Mouse (Mus musculus) heart, embryonic 14.5 days (tissue): ENCODE measurements around the gene Gapt. TPM values are rescaled to one million over a fixed set of nuclear protein-coding genes. Genes with fewer than 3 reads are reported as not detected.
"Not testable (repeated sequence)": the region's sequence is repeated elsewhere in the genome, so short reads cannot be mapped to it uniquely, and the experiment has no call there.

Experiments used
- ATAC-seq: fragments of 200-750 bp; cut with Nextera tagmentation; 2 replicates; pipeline ENCODE4 v1.8.0; 2017; ENCODE audit warnings: low read depth, moderate TSS enrichment; ENCODE audit not compliant: insufficient number of reproducible peaks, insufficient read depth, low FRiP score
- H3K27ac ChIP-seq, 2 experiments: fragments of 200-500 bp in 1 of 2; fragments of 300-500 bp in 1 of 2; sonication (generic) in 1 of 2; replicated peaks in 1 of 2; 2 replicates each; pipeline ENCODE4 v1.5.1; 2012 to 2014; ENCODE audit warnings: low read depth in 2 of 2, low read length in 2 of 2, control low read depth in 1 of 2, mild to moderate bottlenecking in 1 of 2, mixed read lengths in 1 of 2; ENCODE audit not compliant: control insufficient read depth in 1 of 2, insufficient read depth in 1 of 2
- H3K27me3 ChIP-seq: fragments of 300-500 bp; sonication (generic); 2 replicates; pipeline ENCODE4 v1.6.1; 2014; ENCODE audit warnings: mild to moderate bottlenecking, low read length, control low read depth; ENCODE audit not compliant: control insufficient read depth, insufficient read depth
- H3K36me3 ChIP-seq: fragments of 300-500 bp; sonication (generic); 2 replicates; pipeline ENCODE4 v1.6.1; 2014; ENCODE audit warnings: mild to moderate bottlenecking, control low read depth, low read length, mixed read lengths; ENCODE audit not compliant: control insufficient read depth, insufficient read depth
- H3K4me1 ChIP-seq, 2 experiments: fragments of 200-500 bp in 1 of 2; fragments of 300-500 bp in 1 of 2; sonication (generic) in 1 of 2; 2 replicates each; pipeline ENCODE4 v1.6.1; 2012 to 2014; ENCODE audit warnings: low read length in 2 of 2, control low read depth in 1 of 2, mixed read lengths in 1 of 2; ENCODE audit not compliant: control insufficient read depth in 2 of 2, insufficient read depth in 2 of 2
- H3K4me2 ChIP-seq: fragments of 300-500 bp; sonication (generic); 2 replicates; pipeline ENCODE4 v1.6.1; 2014; ENCODE audit warnings: mild to moderate bottlenecking, low read length
- H3K4me3 ChIP-seq, 2 experiments: fragments of 200-500 bp in 1 of 2; fragments of 300-500 bp in 1 of 2; sonication (generic) in 1 of 2; 2 replicates each; pipeline ENCODE4 v1.5.1; 2012 to 2014; ENCODE audit warnings: low read length in 2 of 2, mild to moderate bottlenecking in 2 of 2, control low read depth in 1 of 2, low read depth in 1 of 2, moderate library complexity in 1 of 2; ENCODE audit not compliant: control insufficient read depth in 1 of 2, insufficient read depth in 1 of 2
- H3K9ac ChIP-seq: fragments of 300-500 bp; sonication (generic); 2 replicates; pipeline ENCODE4 v1.6.1; 2014; ENCODE audit warnings: mild to moderate bottlenecking, low read length
- H3K9me3 ChIP-seq: fragments of 300-500 bp; sonication (generic); 2 replicates; pipeline ENCODE4 v1.6.1; 2016; ENCODE audit warnings: low read length, control low read depth; ENCODE audit not compliant: control insufficient read depth
- WGBS: fragments of 180-500 bp; shearing (Covaris S2); extraction: QIAGEN DNeasy Blood & Tissue Kit; methylation state at CpG from one replicate; pipeline ENCODE4 v1.1.7; 2014; 5-methylcytosine and 5-hydroxymethylcytosine counted together
- polyA plus RNA-seq: library from polyadenylated mRNA; unstranded; fragments of >200 nt; fragmentation: Nextera tagmentation; extraction: Ambion mirVana; gene quantifications from 2 replicates; pipeline ENCODE4 v1.2.1, GENCODE M21; 2014

Gapt gene
- polyA plus RNA-seq, 1 experiment from 2014 or later = not detected

DNA sequence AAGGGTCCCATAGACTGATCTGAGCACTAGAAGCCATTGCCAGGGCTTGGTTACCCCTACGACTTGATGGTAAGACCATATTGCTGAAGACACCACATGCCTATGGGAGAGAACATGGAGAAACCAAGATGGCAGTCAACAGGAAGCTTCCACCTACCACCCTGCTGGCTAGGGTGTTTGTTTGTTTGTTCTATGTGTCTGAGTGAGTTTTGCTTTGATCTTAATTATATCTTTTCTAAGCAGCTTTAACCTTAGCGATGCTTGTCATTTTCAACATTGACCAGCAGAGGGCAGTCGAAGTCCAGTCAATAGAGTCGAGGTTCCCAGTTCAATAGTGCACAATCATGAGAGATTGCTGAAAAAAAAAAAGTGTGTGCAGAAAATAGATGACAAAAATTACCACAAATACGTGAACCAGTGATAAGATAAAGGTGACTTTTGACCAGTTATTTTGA, 25.5 kb upstream of the Gapt start:
- 18% methylated on average over 5 of the region's 5 CpGs for WGBS
- H3K9ac ChIP-seq = no peak overlapping the region
- no peaks in the 10 kb centered on the region for H3K36me3 ChIP-seq
- no peaks in the 10 kb centered on the region for H3K9me3 ChIP-seq
- no peak overlapping the region for H3K4me2 ChIP-seq
- no peaks in the 10 kb centered on the region for H3K27me3 ChIP-seq
- no peak overlapping the region for H3K27ac ChIP-seq
- no peak for ATAC-seq
- H3K4me3 ChIP-seq = no peak overlapping the region
- peaks cover 0 to 8% of the 10 kb centered on the region in 2 experiments; a peak in 2 of 4 replicates for H3K4me1 ChIP-seq

GRCm38 (mm10) chr13:110369673-110370072, 12.7 kb upstream of the Gapt start:
- H3K4me2 ChIP-seq = no peak overlapping the region
- ATAC-seq = no peak
- no peak overlapping the region for H3K27ac ChIP-seq
- no peaks in the 10 kb centered on the region for H3K36me3 ChIP-seq
- no peak overlapping the region for H3K9ac ChIP-seq
- WGBS = 94% methylated on average over 1 of the region's 1 CpGs
- H3K4me3 ChIP-seq = no peak overlapping the region
- H3K27me3 ChIP-seq = no peaks in the 10 kb centered on the region
- peaks cover 0 to 3% of the 10 kb centered on the region in 2 experiments; a peak in 1 of 4 replicates for H3K4me1 ChIP-seq
- H3K9me3 ChIP-seq = no peaks in the 10 kb centered on the region

DNA sequence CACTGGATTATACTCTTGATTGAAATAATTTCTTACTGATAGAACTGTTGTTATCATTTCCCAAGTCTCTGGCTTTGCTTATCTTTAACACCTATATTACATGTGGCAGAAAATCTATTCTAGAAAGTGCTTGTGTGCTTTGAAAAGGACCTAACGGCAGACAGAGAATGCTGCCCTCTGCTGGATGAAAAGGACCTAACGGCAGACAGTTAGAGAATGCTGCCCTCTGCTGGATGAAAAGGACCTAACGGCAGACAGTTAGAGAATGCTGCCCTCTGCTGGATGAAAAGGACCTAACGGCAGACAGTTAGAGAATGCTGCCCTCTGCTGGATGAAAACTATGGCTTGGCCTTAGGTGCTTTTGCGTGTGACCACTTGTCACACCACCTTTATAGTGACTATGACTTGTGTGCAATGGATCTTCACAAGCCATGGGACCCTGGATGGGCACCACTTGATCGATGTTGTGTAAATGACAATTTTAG, 11.6 kb upstream of the Gapt start:
- H3K27me3 ChIP-seq, ATAC-seq, H3K36me3 ChIP-seq, H3K9me3 ChIP-seq, H3K4me1 ChIP-seq, H3K27ac ChIP-seq, H3K4me3 ChIP-seq, H3K9ac ChIP-seq, H3K4me2 ChIP-seq: not testable (repeated sequence)
- 51% methylated on average over 6 of the region's 6 CpGs for WGBS

DNA sequence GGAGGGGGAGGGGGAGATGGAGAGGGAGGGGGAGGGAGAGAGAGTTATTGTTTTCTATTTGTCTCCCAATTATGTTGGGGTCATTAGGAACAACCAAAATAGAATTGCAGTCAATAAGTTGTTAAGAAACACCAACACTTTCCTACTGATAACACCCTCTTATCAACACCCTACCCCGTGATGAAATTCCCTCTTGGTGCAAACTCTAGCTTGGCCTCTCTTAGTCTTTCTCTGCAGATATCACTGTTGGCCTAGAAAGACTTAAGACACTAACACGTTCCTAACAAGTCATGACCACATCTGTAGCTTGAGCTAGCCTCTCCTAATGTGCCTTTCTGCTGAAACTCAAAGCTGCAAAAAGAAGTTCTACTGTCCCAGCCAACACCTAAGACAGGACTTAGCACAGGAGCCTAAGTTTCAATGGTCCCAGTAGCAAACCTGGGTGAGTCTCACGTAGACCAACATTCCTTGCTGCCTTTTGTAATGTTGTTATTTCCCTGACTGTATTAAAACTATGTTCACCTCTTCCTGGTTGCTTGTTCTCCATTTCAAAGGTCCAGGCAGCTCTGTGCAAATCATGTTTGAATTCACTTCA, 11.1 kb upstream of the Gapt start:
- no peaks in the 10 kb centered on the region for H3K9me3 ChIP-seq
- 45% methylated on average over 3 of the region's 3 CpGs for WGBS
- no peak for ATAC-seq
- H3K36me3 ChIP-seq = no peaks in the 10 kb centered on the region
- no peak overlapping the region for H3K4me2 ChIP-seq
- H3K4me1 ChIP-seq = peaks cover 0 to 3% of the 10 kb centered on the region in 2 experiments; a peak in 1 of 4 replicates
- H3K27me3 ChIP-seq = no peaks in the 10 kb centered on the region
- H3K9ac ChIP-seq = no peak overlapping the region
- H3K27ac ChIP-seq = no peak overlapping the region
- no peak overlapping the region for H3K4me3 ChIP-seq

DNA sequence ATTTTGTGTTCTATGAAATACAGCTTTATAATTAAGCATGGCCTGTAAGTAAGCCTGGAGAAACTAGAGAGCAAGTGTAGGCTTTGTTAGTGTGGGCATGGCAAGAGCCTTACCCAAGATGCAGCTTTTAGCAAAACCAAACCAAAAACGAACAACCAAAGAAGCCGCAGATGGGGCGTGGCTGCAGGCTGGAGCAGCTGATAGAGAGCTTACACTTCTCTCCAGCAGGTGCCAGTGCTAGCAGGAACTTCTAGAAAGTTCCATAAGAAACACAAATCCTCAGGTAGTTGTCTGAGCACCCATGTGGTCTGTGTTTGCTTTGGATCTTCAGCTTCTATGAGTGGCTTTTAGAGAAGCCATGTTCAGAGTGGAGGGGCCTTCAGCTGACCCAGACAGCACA, 9.5 kb upstream of the Gapt start:
- no peak overlapping the region for H3K4me3 ChIP-seq
- no peaks in the 10 kb centered on the region for H3K27me3 ChIP-seq
- no peaks in the 10 kb centered on the region for H3K36me3 ChIP-seq
- no peak for ATAC-seq
- peaks cover 0 to 3% of the 10 kb centered on the region in 2 experiments; a peak in 1 of 4 replicates for H3K4me1 ChIP-seq
- no peak overlapping the region for H3K4me2 ChIP-seq
- 82% methylated on average over 3 of the region's 3 CpGs for WGBS
- H3K9me3 ChIP-seq = no peaks in the 10 kb centered on the region
- no peak overlapping the region for H3K27ac ChIP-seq
- no peak overlapping the region for H3K9ac ChIP-seq

- Histone ChIP-seq H3K36me3 (no peaks in the 10 kb centered on the region), H3K9me3 (no peaks in the 10 kb centered on the region), H3K4me1 (peaks cover 0 to 3% of the 10 kb centered on the region in 2 experiments; a peak in 1 of 4 replicates), H3K27ac (no peak overlapping the region), H3K4me2 (no peak overlapping the region), H3K9ac (no peak overlapping the region), H3K27me3 (no peaks in the 10 kb centered on the region), H3K4me3 (no peak overlapping the region)
- 71% methylated on average over 6 of the region's 6 CpGs for WGBS
- ATAC-seq = no peak
Measured at GRCm38 (mm10) chr13:110363722-110364121, 6.7 kb upstream of the Gapt start.

DNA sequence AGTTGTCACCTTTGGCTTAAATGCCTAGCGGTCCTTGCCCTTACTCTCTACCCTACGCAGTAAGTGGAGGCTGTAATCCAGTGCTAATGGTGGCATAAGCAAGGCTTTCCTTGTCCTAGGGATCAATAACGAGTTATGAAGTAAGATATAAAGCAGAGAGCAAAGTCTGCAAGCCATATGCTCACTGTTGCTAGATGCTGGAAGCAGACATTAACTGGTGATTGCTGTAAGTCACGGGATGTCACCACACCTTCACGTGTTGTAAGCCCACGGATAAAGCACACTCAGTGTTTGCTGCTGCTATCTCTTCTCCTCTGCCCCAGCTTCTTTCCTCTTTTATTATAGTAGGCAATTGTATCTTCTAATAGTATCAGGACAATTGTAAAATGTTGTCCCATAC, 5.9 kb downstream of the Gapt start:
- WGBS = 84% methylated on average over 6 of the region's 6 CpGs
- no peak for ATAC-seq

DNA sequence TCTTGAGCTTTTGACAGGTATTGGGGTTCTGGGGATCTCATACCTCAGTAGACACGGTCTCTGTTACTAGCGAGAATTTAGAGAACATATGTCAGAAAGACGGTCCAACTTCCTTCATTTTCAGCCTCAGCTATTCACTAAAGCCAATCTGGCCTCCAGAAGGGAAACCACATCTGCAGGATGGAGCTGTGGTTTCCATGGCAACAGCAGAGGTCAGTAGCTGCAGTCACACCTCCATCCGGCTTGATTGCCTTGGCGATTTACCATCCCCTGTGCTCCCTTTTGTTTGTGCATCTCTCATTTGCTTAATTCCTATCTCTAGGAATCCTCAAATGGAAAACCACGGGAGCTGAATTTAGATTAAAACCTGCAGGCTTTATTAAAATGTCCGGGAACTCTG, 10.3 kb downstream of the Gapt start:
- H3K9ac ChIP-seq = no peak overlapping the region

More for the DNA sequence above, 5.9 kb downstream of the Gapt start:
- H3K9ac ChIP-seq = no peak overlapping the region
- H3K4me1 ChIP-seq = no peaks in the 10 kb centered on the region; a peak in 1 of 4 replicates
- H3K36me3 ChIP-seq = no peaks in the 10 kb centered on the region
- H3K4me2 ChIP-seq = no peak overlapping the region
- no peaks in the 10 kb centered on the region for H3K9me3 ChIP-seq
- no peak overlapping the region for H3K4me3 ChIP-seq
- H3K27ac ChIP-seq = no peak overlapping the region
- H3K27me3 ChIP-seq = no peaks in the 10 kb centered on the region

More for the DNA sequence above, 10.3 kb downstream of the Gapt start:
- Histone ChIP-seq H3K4me3 (no peak overlapping the region), H3K9me3 (no peaks in the 10 kb centered on the region), H3K4me1 (no peaks in the 10 kb centered on the region), H3K4me2 (no peak overlapping the region), H3K36me3 (no peaks in the 10 kb centered on the region), H3K27ac (no peak overlapping the region), H3K27me3 (no peaks in the 10 kb centered on the region)
- ATAC-seq = no peak
- WGBS = 62% methylated on average over 7 of the region's 7 CpGs
